Mouse (Mus musculus): Measurements from ENCODE around the gene Fads3. TPM values are rescaled to one million over a fixed set of nuclear protein-coding genes. Genes with fewer than 3 reads are reported as not detected.
A peak's percentile ranks its signal among the peaks of the same experiment; 100 is the strongest.

Gene Fads3
- total and polyA plus RNA-seq, 3 experiments = 2.3 to 11.2 TPM; not detected in 1

DNA sequence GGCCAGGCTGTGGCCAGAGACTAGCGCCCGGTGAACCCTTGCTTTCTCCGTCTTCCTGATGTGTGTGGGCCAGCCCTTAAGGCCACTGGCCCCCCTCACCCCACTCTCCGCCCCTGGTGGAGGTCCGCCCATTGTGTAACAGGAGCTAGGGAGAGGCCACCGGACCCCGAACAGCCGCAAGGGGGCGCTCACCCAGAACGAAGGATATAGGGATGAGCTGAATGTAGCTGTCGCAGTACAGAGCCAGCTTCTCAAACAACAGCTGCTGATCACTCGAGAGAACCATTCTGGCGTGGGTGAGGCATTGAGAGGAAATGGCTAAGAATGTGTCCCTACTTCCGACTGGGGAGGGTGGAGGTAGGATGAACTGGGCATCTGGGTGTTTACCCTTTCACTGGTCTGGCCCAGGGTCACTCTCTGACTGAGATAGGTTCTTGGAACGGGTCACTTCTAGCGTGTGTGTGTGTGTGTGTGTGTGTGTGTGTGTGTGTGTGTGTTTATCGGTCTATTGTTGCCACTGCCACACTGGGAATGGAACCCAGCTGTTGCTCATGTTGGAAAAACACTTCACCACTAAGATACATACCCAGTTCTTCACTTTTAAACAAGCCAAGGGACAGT is 48.2 kb upstream of the Fads3 start:
- H3K4me1 ChIP-seq (ENCODE audit: control insufficient read depth in 1 of 2, insufficient read depth in 2 of 2, low read length in 2 of 2) = peaks cover 0 to 17% of the 10 kb centered on the region in 2 experiments
- TF ChIP-seq E2F4 (IDR thresholded peaks at IDR 0.05; ENCODE audit: borderline replicate concordance, low read depth, low read length) (no peak), SMC3 (IDR thresholded peaks at IDR 0.05; ENCODE audit: low read depth, low read length) (peak; percentile 86), CTCF (IDR thresholded peaks at IDR 0.05 in 2 of 3, conservative IDR thresholded peaks at IDR 0.05 in 1 of 3; ENCODE audit: control insufficient read depth in 1 of 3, insufficient read depth in 1 of 3, low read depth in 2 of 3, low read length in 3 of 3, poor library complexity in 1 of 3, severe bottlenecking in 1 of 3) (peak; percentile 77 to 95 (median 92)), BHLHE40 (IDR thresholded peaks at IDR 0.05; ENCODE audit: borderline replicate concordance, low read depth, low read length) (no peak), ELF1 (IDR thresholded peaks at IDR 0.05; ENCODE audit: low read depth, low read length) (no peak), RAD21 (IDR thresholded peaks at IDR 0.05; ENCODE audit: low read depth, low read length) (peak; percentile 52), MAZ (IDR thresholded peaks at IDR 0.05; ENCODE audit: low read depth, low read length) (no peak), GATA1 (IDR thresholded peaks at IDR 0.05; ENCODE audit: low read depth, low read length) (no peak), ZC3H11A (IDR thresholded peaks at IDR 0.05; ENCODE audit: low read depth, low read length) (peak; percentile 49), MXI1 (IDR thresholded peaks at IDR 0.05; ENCODE audit: low read depth, low read length) (no peak), NRF1 (IDR thresholded peaks at IDR 0.05; ENCODE audit: insufficient read depth, low read depth, low read length, poor library complexity, severe bottlenecking) (no peak)
- H3K79me2 ChIP-seq (ENCODE audit: control insufficient read depth, insufficient read depth, low read length, poor library complexity) = no peaks in the 10 kb centered on the region
- H3K36me3 ChIP-seq (ENCODE audit: control insufficient read depth in 1 of 2, insufficient read depth in 2 of 2, low read length in 2 of 2) = peaks cover 0 to 8% of the 10 kb centered on the region in 2 experiments; a peak in 2 of 4 replicates
- H3K27me3 ChIP-seq (ENCODE audit: control insufficient read depth in 1 of 2, insufficient read depth in 2 of 2, low read length in 2 of 2) = no peaks in the 10 kb centered on the region
- H3K4me3 ChIP-seq (ENCODE audit: control insufficient read depth in 1 of 2, insufficient read depth in 1 of 2, low read depth in 2 of 2, low read length in 2 of 2) = no peak overlapping the region
- peak; percentile 81 for DNase-seq (ENCODE audit: low read depth, low spot score)
- no peak overlapping the region for H3K9ac ChIP-seq (ENCODE audit: control insufficient read depth, low read depth, low read length, poor library complexity, severe bottlenecking)
- H3K9me3 ChIP-seq (replicated peaks; ENCODE audit: insufficient read depth, low read length) = no peaks in the 10 kb centered on the region
- H3K27ac ChIP-seq (ENCODE audit: control insufficient read depth, low read depth, low read length) = no peak overlapping the region

- DNase-seq (ENCODE audit: low read depth, low spot score) = no peak
- no peak overlapping the region for H3K9ac ChIP-seq (ENCODE audit: control insufficient read depth, low read depth, low read length, poor library complexity, severe bottlenecking)
- no peak overlapping the region for H3K4me3 ChIP-seq (ENCODE audit: control insufficient read depth in 1 of 2, insufficient read depth in 1 of 2, low read depth in 2 of 2, low read length in 2 of 2)
- no peaks in the 10 kb centered on the region for H3K36me3 ChIP-seq (ENCODE audit: control insufficient read depth in 1 of 2, insufficient read depth in 2 of 2, low read length in 2 of 2)
- no peak overlapping the region for H3K27ac ChIP-seq (ENCODE audit: control insufficient read depth, low read depth, low read length)
- H3K4me1 ChIP-seq (ENCODE audit: control insufficient read depth in 1 of 2, insufficient read depth in 2 of 2, low read length in 2 of 2) = no peaks in the 10 kb centered on the region
- H3K9me3 ChIP-seq (replicated peaks; ENCODE audit: insufficient read depth, low read length) = no peaks in the 10 kb centered on the region
- H3K27me3 ChIP-seq (ENCODE audit: control insufficient read depth in 1 of 2, insufficient read depth in 2 of 2, low read length in 2 of 2) = no peaks in the 10 kb centered on the region
- TF ChIP-seq CTCF (IDR thresholded peaks at IDR 0.05 in 2 of 3, conservative IDR thresholded peaks at IDR 0.05 in 1 of 3; ENCODE audit: control insufficient read depth in 1 of 3, insufficient read depth in 1 of 3, low read depth in 2 of 3, low read length in 3 of 3, poor library complexity in 1 of 3, severe bottlenecking in 1 of 3) (no peak), MYB (IDR thresholded peaks at IDR 0.05; ENCODE audit: low read depth, low read length) (no peak), KAT2A (conservative IDR thresholded peaks at IDR 0.05; ENCODE audit: low read depth, low read length) (no peak), RAD21 (IDR thresholded peaks at IDR 0.05; ENCODE audit: low read depth, low read length) (no peak), MXI1 (IDR thresholded peaks at IDR 0.05; ENCODE audit: low read depth, low read length) (no peak), GABPA (IDR thresholded peaks at IDR 0.05; ENCODE audit: low read depth, low read length) (no peak), ZKSCAN1 (IDR thresholded peaks at IDR 0.05; ENCODE audit: low read depth, low read length) (no peak), ZC3H11A (IDR thresholded peaks at IDR 0.05; ENCODE audit: low read depth, low read length) (no peak), MYC (IDR thresholded peaks at IDR 0.05; ENCODE audit: low read depth, low read length) (no peak), RCOR1 (IDR thresholded peaks at IDR 0.05; ENCODE audit: low read depth, low read length) (no peak), ELF1 (IDR thresholded peaks at IDR 0.05; ENCODE audit: low read depth, low read length) (no peak), EP300 (IDR thresholded peaks at IDR 0.05; ENCODE audit: low read depth in 1 of 2, low read length in 2 of 2) (no peak), TBP (IDR thresholded peaks at IDR 0.05; ENCODE audit: low read depth, low read length) (no peak), NELFE (IDR thresholded peaks at IDR 0.05; ENCODE audit: low read depth, low read length) (no peak), USF1 (IDR thresholded peaks at IDR 0.05; ENCODE audit: low read depth, low read length) (no peak), JUND (IDR thresholded peaks at IDR 0.05; ENCODE audit: low read depth, low read length) (no peak), ZNF384 (IDR thresholded peaks at IDR 0.05; ENCODE audit: low read depth, low read length) (no peak)
- no peaks in the 10 kb centered on the region for H3K79me2 ChIP-seq (ENCODE audit: control insufficient read depth, insufficient read depth, low read length, poor library complexity)
Measured at GRCm38 (mm10) chr19:9997204-9998062, 43.9 kb upstream of the Fads3 start.

Data from MEL (cell line).